Mouse (Mus musculus): ENCODE measurements around the gene Calu. TPM values are rescaled to one million over a fixed set of nuclear protein-coding genes. Genes with fewer than 3 reads are reported as not detected.

The Calu gene
- total RNA-seq, 1 experiment = 321 TPM

DNA sequence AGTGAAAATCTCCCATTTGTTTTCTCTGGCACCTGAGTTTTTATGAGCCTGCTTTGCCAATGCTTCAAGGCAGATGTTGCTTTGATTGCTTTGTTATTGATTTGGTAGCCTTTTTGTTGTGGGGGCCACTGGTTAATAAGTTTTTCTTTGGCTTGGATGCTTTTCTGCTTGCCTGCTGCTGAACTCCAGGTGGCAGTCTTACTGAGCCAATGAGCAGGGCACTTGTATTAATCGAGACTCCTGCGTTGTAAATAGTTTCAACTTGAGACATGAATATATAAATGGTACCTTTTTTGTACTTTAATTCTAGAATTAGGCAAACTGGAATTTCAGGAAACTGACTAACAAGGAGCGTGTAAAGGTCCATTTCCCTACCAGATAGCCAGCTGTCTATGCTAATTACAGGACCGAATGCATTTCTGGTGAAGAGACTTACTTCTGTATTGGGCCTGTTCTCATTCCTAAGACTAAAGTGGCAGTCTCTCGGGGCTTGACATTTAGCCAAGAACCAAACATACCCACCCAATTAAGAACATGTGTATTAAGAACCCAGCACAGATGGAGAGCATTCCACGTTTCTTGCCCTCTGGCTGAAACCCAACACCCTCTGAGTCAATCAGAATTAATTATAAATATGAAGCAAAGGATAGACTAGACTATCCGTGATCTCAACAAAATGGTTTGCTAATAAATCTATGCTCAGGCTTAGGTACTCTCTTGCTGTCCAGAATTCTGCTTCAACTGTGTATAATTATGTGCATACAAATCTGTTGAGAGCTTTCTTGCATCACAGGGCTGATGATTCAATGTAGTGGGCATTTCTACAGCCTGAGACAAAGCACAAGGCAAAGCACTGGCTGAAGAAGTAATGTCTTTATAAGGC is 14.6 kb downstream of the Calu start:
- no peaks in the 10 kb centered on the region for H3K9me3 ChIP-seq (ENCODE audit: control insufficient read depth, insufficient read depth, low read depth, low read length)
- no peak for DNase-seq (ENCODE audit: low read depth, low spot score)
- no peak overlapping the region for H3K9ac ChIP-seq (ENCODE audit: insufficient read depth, low read depth, low read length, poor library complexity, severe bottlenecking)
- in situ Hi-C loops (cut with MboI; ENCODE audit: low sequenced_read_pairs in 2 of 2, unreplicated experiment in 2 of 2) = no loop called here
- no peak overlapping the region for H3K27ac ChIP-seq (ENCODE audit: insufficient read depth, low read depth, low read length, poor library complexity, severe bottlenecking)
- TF ChIP-seq MAFK (IDR thresholded peaks at IDR 0.05; ENCODE audit: insufficient read depth, low read depth, low read length) (no peak), ZNF384 (IDR thresholded peaks at IDR 0.05; ENCODE audit: low read depth, low read length) (no peak), HCFC1 (IDR thresholded peaks at IDR 0.05; ENCODE audit: borderline replicate concordance, insufficient read depth, low read length) (no peak), ZC3H11A (IDR thresholded peaks at IDR 0.05; ENCODE audit: borderline replicate concordance, low read depth, low read length) (no peak)
- H3K4me1 ChIP-seq (ENCODE audit: control insufficient read depth in 2 of 2, insufficient read depth in 2 of 2, low read length in 2 of 2, poor library complexity in 1 of 2) = no peaks in the 10 kb centered on the region
- H3K4me3 ChIP-seq (ENCODE audit: insufficient read depth in 1 of 2, low read depth in 1 of 2, low read length in 2 of 2, poor library complexity in 1 of 2, severe bottlenecking in 1 of 2) = no peak overlapping the region
- H3K36me3 ChIP-seq (ENCODE audit: control insufficient read depth, insufficient read depth, low read length, poor library complexity, severe bottlenecking) = peaks cover 8% of the 10 kb centered on the region

DNA sequence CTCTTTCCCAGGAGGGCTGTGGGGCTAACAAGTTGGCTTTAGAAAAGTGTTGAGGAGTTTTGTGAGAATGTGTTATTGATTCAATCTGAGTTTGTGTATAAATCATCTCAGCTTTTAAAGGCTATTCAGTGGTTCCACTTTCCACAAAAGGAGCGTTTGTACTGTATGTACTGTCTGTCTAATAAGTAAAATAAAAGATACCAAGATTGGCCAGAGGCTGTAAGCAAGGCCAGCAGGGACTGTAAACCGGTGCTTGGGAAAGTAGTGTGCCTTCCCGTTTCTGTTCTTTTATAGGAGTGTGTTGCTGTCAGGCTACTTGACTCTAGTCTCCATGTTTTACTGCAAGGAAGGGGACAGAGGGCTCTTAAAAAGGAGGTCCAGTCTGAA is 15.3 kb downstream of the Calu start:
- Histone ChIP-seq H3K27ac (ENCODE audit: insufficient read depth, low read depth, low read length, poor library complexity, severe bottlenecking) (no peak overlapping the region), H3K4me1 (ENCODE audit: control insufficient read depth in 2 of 2, insufficient read depth in 2 of 2, low read length in 2 of 2, poor library complexity in 1 of 2) (no peaks in the 10 kb centered on the region), H3K4me3 (ENCODE audit: insufficient read depth in 1 of 2, low read depth in 1 of 2, low read length in 2 of 2, poor library complexity in 1 of 2, severe bottlenecking in 1 of 2) (no peak overlapping the region), H3K9me3 (ENCODE audit: control insufficient read depth, insufficient read depth, low read depth, low read length) (no peaks in the 10 kb centered on the region), H3K9ac (ENCODE audit: insufficient read depth, low read depth, low read length, poor library complexity, severe bottlenecking) (no peak overlapping the region), H3K36me3 (ENCODE audit: control insufficient read depth, insufficient read depth, low read length, poor library complexity, severe bottlenecking) (peaks cover 8% of the 10 kb centered on the region)
- TF ChIP-seq HCFC1 (IDR thresholded peaks at IDR 0.05; ENCODE audit: borderline replicate concordance, insufficient read depth, low read length) = no peak
- TF ChIP-seq ZC3H11A (IDR thresholded peaks at IDR 0.05; ENCODE audit: borderline replicate concordance, low read depth, low read length) = no peak
- TF ChIP-seq ZNF384 (IDR thresholded peaks at IDR 0.05; ENCODE audit: low read depth, low read length) = no peak
- TF ChIP-seq MAFK (IDR thresholded peaks at IDR 0.05; ENCODE audit: insufficient read depth, low read depth, low read length) = no peak
- no peak for TF ChIP-seq CHD2 (IDR thresholded peaks at IDR 0.05; ENCODE audit: low read depth, low read length)
- DNase-seq (ENCODE audit: low read depth, low spot score) = no peak
- in situ Hi-C loops (cut with MboI; ENCODE audit: low sequenced_read_pairs in 2 of 2, unreplicated experiment in 2 of 2) = no loop called here

DNA sequence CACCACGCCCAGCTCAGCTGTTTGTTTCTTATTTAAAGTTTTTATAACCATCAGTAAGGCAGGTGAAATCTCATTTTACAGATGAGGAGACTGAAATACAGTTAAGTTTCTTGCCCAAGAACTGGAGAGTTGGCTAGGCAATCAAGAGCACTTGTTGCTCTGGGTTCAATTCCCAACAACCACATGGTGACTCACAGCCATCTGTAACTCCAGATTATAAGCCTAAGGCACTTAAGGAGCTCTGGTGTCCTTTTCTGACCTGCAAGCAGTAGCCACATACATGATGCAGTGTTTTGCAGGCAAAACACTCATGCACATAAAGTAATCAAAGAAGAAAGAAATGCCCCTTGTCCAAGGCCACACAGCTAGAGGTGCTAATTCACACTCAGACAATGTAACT is 17.4 kb downstream of the Calu start:
- Histone ChIP-seq H3K27ac (ENCODE audit: insufficient read depth, low read depth, low read length, poor library complexity, severe bottlenecking) (no peak overlapping the region), H3K9me3 (ENCODE audit: control insufficient read depth, insufficient read depth, low read depth, low read length) (no peaks in the 10 kb centered on the region), H3K9ac (ENCODE audit: insufficient read depth, low read depth, low read length, poor library complexity, severe bottlenecking) (no peak overlapping the region), H3K4me1 (ENCODE audit: control insufficient read depth in 2 of 2, insufficient read depth in 2 of 2, low read length in 2 of 2, poor library complexity in 1 of 2) (no peaks in the 10 kb centered on the region), H3K4me3 (ENCODE audit: insufficient read depth in 1 of 2, low read depth in 1 of 2, low read length in 2 of 2, poor library complexity in 1 of 2, severe bottlenecking in 1 of 2) (no peak overlapping the region), H3K36me3 (ENCODE audit: control insufficient read depth, insufficient read depth, low read length, poor library complexity, severe bottlenecking) (peaks cover 7% of the 10 kb centered on the region)
- in situ Hi-C loops (cut with MboI; ENCODE audit: low sequenced_read_pairs in 2 of 2, unreplicated experiment in 2 of 2) = no loop called here
- TF ChIP-seq CHD2 (IDR thresholded peaks at IDR 0.05; ENCODE audit: low read depth, low read length) (no peak), ZNF384 (IDR thresholded peaks at IDR 0.05; ENCODE audit: low read depth, low read length) (no peak), MAFK (IDR thresholded peaks at IDR 0.05; ENCODE audit: insufficient read depth, low read depth, low read length) (no peak), HCFC1 (IDR thresholded peaks at IDR 0.05; ENCODE audit: borderline replicate concordance, insufficient read depth, low read length) (no peak), ZC3H11A (IDR thresholded peaks at IDR 0.05; ENCODE audit: borderline replicate concordance, low read depth, low read length) (no peak)
- no peak for DNase-seq (ENCODE audit: low read depth, low spot score)

DNA sequence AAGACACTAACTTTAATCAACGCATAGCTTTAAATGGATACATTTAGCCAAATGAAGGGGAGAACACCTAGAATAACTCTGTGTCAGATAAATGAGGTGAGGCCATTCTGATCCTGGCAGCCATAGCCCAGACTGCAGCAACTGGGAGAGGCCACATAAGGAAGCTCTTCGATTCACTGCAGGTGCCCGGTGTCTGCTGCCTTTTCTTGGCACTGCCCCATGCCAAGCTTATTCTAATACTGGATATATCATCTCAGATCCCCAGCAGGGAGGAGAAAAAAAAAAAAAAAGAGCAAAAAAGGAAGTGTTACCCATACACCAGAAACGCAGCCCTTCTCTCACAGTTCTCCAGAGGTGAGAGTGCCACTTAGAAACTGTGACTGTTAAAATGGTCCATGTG is 29.5 kb downstream of the Calu start:
- H3K36me3 ChIP-seq (ENCODE audit: control insufficient read depth, insufficient read depth, low read length, poor library complexity, severe bottlenecking) = peaks cover 17% of the 10 kb centered on the region

More for the DNA sequence above, 29.5 kb downstream of the Calu start:
- H3K27ac ChIP-seq (ENCODE audit: insufficient read depth, low read depth, low read length, poor library complexity, severe bottlenecking) = no peak overlapping the region
- 0 out of 4 replicates have a peak, but pooled peaks cover 0 to 2% of the 10 kb centered on the region in 2 experiments for H3K4me1 ChIP-seq (ENCODE audit: control insufficient read depth in 2 of 2, insufficient read depth in 2 of 2, low read length in 2 of 2, poor library complexity in 1 of 2)
- TF ChIP-seq HCFC1 (IDR thresholded peaks at IDR 0.05; ENCODE audit: borderline replicate concordance, insufficient read depth, low read length) (no peak), ZC3H11A (IDR thresholded peaks at IDR 0.05; ENCODE audit: borderline replicate concordance, low read depth, low read length) (no peak), CHD2 (IDR thresholded peaks at IDR 0.05; ENCODE audit: low read depth, low read length) (no peak)
- in situ Hi-C loops (cut with MboI; ENCODE audit: low sequenced_read_pairs in 2 of 2, unreplicated experiment in 2 of 2) = no loop called here
- H3K9me3 ChIP-seq (ENCODE audit: control insufficient read depth, insufficient read depth, low read depth, low read length) = no peaks in the 10 kb centered on the region
- H3K9ac ChIP-seq (ENCODE audit: insufficient read depth, low read depth, low read length, poor library complexity, severe bottlenecking) = no peak overlapping the region
- no peak overlapping the region for H3K4me3 ChIP-seq (ENCODE audit: insufficient read depth in 1 of 2, low read depth in 1 of 2, low read length in 2 of 2, poor library complexity in 1 of 2, severe bottlenecking in 1 of 2)
- DNase-seq (ENCODE audit: low read depth, low spot score) = no peak
